Mouse (Mus musculus) ES-Bruce4 (cell line): ENCODE data around the gene Cd84.

Experiments used
- CTCF ChIP-seq: IDR thresholded peaks from one replicate; pipeline ENCODE4 v1.8.1; 2011; ENCODE audit warnings: low read depth, low read length
- EP300 ChIP-seq: IDR thresholded peaks from 2 replicates; pipeline ENCODE4 v1.6.1; 2011; ENCODE audit warnings: low read depth, low read length; ENCODE audit not compliant: insufficient read depth
- POLR2A ChIP-seq: IDR thresholded peaks from one replicate; pipeline ENCODE4 v1.8.1; 2011; ENCODE audit warnings: low read length; ENCODE audit not compliant: insufficient read depth

GRCm38 (mm10) chr1:171826164-171826563 is 13.3 kb upstream of the Cd84 start:
- TF ChIP-seq CTCF (peak; percentile 9), POLR2A (no peak), EP300 (no peak)
